Mouse (Mus musculus) kidney, embryonic 16.5 days (tissue): ENCODE data around the gene Helt. TPM values are rescaled to one million over a fixed set of nuclear protein-coding genes. Genes with fewer than 3 reads are reported as not detected.

ENCODE experiments used
- ATAC-seq: fragments of 200-750 bp; cut with Nextera tagmentation; 2 replicates; pipeline ENCODE4 v1.8.0; 2017; ENCODE audit warnings: moderate TSS enrichment; ENCODE audit not compliant: low FRiP score, low TSS enrichment
- H3K27ac ChIP-seq: fragments of 300-500 bp; sonication (generic); 2 replicates; pipeline ENCODE4 v1.5.1; 2014; ENCODE audit warnings: low read length
- H3K27me3 ChIP-seq: fragments of 300-500 bp; sonication (generic); 2 replicates; pipeline ENCODE4 v1.6.1; 2014; ENCODE audit warnings: low read length, control low read depth, mixed read lengths; ENCODE audit not compliant: insufficient read depth
- H3K36me3 ChIP-seq: fragments of 300-500 bp; sonication (generic); 2 replicates; pipeline ENCODE4 v1.6.1; 2014; ENCODE audit warnings: low read length, control low read depth, mixed read lengths; ENCODE audit not compliant: insufficient read depth
- H3K4me1 ChIP-seq: fragments of 300-500 bp; sonication (generic); 2 replicates; pipeline ENCODE4 v1.6.1; 2014; ENCODE audit warnings: low read length, control low read depth, mixed read lengths; ENCODE audit not compliant: insufficient read depth
- H3K4me2 ChIP-seq: fragments of 300-500 bp; sonication (generic); replicated peaks from 2 replicates; pipeline ENCODE4 v1.6.1; 2014; ENCODE audit warnings: low read depth, low read length
- H3K4me3 ChIP-seq: fragments of 300-500 bp; sonication (generic); 2 replicates; pipeline ENCODE4 v1.5.1; 2014; ENCODE audit warnings: mild to moderate bottlenecking, low read length
- H3K9ac ChIP-seq: fragments of 300-500 bp; sonication (generic); replicated peaks from 2 replicates; pipeline ENCODE4 v1.6.1; 2014; ENCODE audit warnings: low read length
- H3K9me3 ChIP-seq: fragments of 300-500 bp; sonication (generic); 2 replicates; pipeline ENCODE4 v1.6.1; 2016; ENCODE audit warnings: low read length, control low read depth
- WGBS: fragments of 180-500 bp; shearing (Covaris S2); extraction: QIAGEN DNeasy Blood & Tissue Kit; methylation state at CpG from one replicate; pipeline ENCODE4 v1.1.7; 2014; 5-methylcytosine and 5-hydroxymethylcytosine counted together
- polyA plus RNA-seq: library from polyadenylated mRNA; unstranded; fragments of >200 nt; fragmentation: Nextera tagmentation; extraction: Ambion mirVana; gene quantifications from 2 replicates; pipeline ENCODE4 v1.2.1, GENCODE M21; 2015

The Helt gene
- not detected in 2 replicates for polyA plus RNA-seq

DNA sequence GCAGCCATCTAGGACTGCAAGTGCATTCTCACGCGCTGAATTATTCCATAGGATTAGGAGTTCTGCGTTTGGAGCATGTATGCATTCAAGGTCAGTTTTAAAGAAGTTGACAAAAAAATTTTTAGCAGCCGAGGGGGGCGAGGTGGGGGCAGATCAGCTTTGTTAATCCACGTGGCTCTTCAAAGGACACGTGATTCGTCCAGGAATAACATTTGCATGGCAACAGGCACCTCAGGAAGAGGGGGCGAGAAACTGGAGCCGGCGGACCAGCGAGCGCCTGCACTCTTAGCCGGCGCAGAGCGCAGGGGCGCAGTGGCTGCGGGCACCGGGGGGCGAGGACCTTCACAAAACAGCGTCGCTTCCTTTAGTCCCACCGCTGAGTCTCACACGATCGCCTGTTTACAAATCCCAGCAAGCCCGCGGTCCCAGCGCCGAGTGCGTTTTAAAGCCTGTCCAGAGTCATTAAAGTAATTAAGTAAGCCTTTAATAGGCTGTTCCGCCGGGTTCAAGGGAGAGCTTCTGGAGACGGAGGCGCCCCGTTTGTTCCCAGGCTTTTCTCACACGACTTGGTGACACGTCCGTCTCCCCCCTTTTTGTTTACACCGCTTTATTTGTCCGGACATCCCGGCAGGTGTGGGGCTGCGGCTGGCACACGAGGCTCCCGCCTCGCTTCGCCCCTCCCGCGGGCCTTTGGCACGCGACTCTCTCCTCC, at the start of gene Helt:
Helt (minus strand) TSS at position 491 of the 712 bp plus-strand sequence.
- no peak for ATAC-seq
- H3K9ac ChIP-seq = no peak within 1 kb of the TSS
- 0 out of 2 replicates have a peak, but pooled peaks cover 5% of the 10 kb centered on the region for H3K4me1 ChIP-seq
- H3K9me3 ChIP-seq = no peaks in the 10 kb centered on the region
- H3K4me3 ChIP-seq = peak within 1 kb of the TSS; percentile 18
- under 1% methylated on average over 50 of the region's 50 CpGs for WGBS
- H3K36me3 ChIP-seq = no peaks in the 10 kb centered on the region
- H3K27me3 ChIP-seq = peaks cover 88% of the 10 kb centered on the region
- no peak within 1 kb of the TSS for H3K27ac ChIP-seq
- 0 out of 2 replicates have a peak within 1 kb of the TSS, but pooled peaks have one; percentile 10 for H3K4me2 ChIP-seq

DNA sequence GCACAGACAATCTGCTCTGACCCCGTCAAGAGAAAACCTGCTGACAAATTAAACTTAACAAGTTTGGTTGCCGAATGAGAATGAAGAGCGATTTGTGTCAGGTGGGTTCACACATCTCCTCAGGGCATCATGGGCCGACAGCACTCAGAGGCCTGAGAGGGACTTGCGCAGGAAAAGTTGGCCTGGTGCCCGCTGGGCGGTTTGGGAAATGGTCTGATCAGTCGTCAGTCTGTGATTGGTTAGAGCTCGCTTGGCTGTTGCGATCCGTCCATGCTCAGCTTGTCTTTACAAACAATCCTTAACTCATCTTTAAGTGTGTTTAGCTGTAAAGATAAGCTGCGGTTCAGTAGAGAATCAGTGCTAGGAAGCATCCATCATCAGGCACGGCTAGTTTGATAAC, 47.8 kb upstream of the Helt start:
- no peak overlapping the region for H3K9ac ChIP-seq
- H3K4me1 ChIP-seq = no peaks in the 10 kb centered on the region
- H3K27me3 ChIP-seq = no peaks in the 10 kb centered on the region
- H3K27ac ChIP-seq = no peak overlapping the region
- no peaks in the 10 kb centered on the region for H3K9me3 ChIP-seq
- WGBS = 80% methylated on average over 13 of the region's 13 CpGs
- H3K4me3 ChIP-seq = no peak overlapping the region
- ATAC-seq = no peak
- H3K4me2 ChIP-seq = no peak overlapping the region
- H3K36me3 ChIP-seq = no peaks in the 10 kb centered on the region

DNA sequence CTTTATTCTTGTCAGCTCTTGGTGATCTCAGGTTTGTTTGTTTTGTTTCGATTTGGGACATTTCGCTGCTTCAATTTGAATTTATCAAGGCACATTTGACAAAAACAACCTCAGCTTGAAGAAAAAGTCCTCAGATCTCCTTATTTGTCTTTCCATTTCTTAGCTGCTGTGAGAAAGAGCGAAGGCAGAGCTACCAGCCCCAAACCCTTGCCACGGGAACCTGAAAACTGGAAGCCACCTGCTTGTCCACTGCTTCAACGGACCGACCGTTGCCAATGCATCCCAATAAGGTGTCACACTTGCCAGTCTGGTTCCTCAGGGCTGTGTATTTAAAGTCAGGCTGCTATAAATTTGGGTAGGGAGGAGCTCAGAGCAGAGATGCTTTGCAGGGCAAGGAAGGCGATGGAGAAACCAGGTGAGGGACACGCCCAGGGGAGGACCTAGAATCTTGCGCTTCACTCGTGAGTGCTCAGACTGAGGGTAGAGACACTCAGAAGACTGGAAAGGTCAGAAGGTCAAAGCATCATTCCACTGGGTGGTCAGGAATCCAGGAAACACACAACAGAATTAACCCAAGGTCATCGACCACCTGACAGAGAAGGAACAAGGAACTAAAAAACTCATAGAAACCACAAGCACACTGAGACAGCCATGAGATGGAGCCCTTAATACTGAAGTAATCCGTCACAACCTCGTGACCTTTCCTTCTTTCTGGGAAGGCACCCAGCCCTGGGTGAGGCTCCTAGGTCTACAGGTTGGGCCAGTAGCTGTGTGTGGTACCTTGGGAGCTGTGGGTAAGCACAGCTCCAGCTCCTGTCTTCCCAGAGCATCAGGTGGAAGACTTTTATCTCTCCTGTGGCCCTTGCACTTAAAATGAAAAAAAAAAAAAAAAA, 46.2 kb upstream of the Helt start:
- WGBS = 83% methylated on average over 14 of the region's 14 CpGs
- H3K4me3 ChIP-seq = no peak overlapping the region

DNA sequence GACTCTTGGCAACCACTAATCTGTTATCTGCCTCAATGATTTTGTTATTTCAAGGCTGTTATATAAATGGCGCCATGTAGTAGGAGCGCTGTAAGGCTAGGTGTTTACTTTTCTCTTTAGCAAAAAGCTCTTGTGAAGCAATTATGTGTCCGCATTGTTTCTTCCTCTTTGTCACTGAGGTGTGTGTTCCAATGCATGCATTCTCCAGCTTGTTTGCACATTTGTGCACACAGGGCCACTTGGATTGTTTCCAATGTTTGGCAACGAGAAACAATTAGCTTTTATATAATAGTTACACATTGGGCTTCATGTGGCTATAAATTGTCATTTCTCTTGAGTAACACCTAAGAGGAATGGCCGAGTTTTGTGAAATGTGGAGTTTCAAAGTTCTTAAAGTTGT, 44.8 kb upstream of the Helt start:
- Histone ChIP-seq H3K9ac (no peak overlapping the region), H3K36me3 (no peaks in the 10 kb centered on the region)

More for the DNA sequence above, 46.2 kb upstream of the Helt start:
- no peak overlapping the region for H3K27ac ChIP-seq
- no peaks in the 10 kb centered on the region for H3K36me3 ChIP-seq
- H3K9ac ChIP-seq = no peak overlapping the region
- H3K9me3 ChIP-seq = no peaks in the 10 kb centered on the region
- no peaks in the 10 kb centered on the region for H3K27me3 ChIP-seq
- no peaks in the 10 kb centered on the region for H3K4me1 ChIP-seq
- no peak overlapping the region for H3K4me2 ChIP-seq
- no peak for ATAC-seq

DNA sequence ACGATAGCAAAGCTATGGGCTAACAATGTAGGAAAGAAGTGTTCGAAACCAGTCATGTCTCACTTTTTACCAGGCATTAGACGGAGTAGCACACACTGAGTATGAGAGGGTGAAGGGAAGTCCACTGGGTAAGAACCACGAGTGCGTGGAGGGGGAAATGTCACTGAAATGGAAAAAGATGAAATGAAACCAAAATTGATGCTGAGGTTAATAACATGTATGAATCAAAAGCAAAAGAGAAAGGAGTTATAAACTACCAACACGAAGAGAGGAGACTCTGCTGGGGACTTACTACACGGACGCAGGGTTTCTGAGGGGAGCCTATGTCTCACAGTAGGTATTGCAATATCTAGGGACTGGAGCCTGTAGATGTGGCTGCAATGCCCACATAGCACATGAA, 41.9 kb upstream of the Helt start:
- Histone ChIP-seq H3K9me3 (no peaks in the 10 kb centered on the region), H3K4me2 (no peak overlapping the region), H3K36me3 (no peaks in the 10 kb centered on the region), H3K4me3 (no peak overlapping the region), H3K27me3 (no peaks in the 10 kb centered on the region), H3K4me1 (no peaks in the 10 kb centered on the region), H3K27ac (no peak overlapping the region), H3K9ac (no peak overlapping the region)
- ATAC-seq = no peak
- WGBS = 91% methylated on average over 8 of the region's 8 CpGs

More for the DNA sequence above, 44.8 kb upstream of the Helt start:
- Histone ChIP-seq H3K9me3 (no peaks in the 10 kb centered on the region), H3K4me2 (no peak overlapping the region), H3K4me1 (no peaks in the 10 kb centered on the region), H3K27me3 (no peaks in the 10 kb centered on the region), H3K27ac (no peak overlapping the region), H3K4me3 (no peak overlapping the region)
- ATAC-seq = no peak
- WGBS = 78% methylated on average over 5 of the region's 5 CpGs

DNA sequence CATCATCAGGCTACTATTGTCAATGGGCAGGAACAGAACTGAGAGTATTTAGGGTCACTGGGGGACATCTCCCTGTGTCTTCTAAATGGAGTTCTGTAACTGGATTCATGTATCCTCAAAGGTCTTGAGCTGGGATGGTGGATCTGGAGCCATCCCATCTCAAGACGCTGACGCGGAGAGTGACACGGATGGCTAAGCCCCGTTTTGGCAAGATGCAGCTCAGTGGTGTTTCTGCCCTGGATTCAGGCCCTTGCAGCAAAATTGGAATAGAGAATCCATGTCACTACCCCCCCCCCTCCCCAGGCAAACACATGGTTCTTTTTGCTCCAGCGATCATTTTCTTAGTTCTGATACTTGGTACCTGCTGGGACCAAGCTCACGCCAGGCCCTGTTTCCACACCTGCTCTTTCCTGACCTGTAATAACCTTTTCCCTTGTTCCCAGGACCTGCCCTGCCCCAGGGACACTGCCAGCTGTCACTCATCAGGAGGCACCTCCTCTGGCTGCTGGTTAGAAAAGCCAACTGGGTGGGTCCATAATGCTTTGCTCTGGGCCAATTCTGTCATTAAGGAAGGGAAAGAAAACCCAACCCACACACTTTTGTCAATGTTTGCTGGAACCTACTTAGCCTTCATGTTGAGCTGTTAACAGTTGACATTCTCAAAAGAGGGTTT, 38.1 kb upstream of the Helt start:
- ATAC-seq = no peak

DNA sequence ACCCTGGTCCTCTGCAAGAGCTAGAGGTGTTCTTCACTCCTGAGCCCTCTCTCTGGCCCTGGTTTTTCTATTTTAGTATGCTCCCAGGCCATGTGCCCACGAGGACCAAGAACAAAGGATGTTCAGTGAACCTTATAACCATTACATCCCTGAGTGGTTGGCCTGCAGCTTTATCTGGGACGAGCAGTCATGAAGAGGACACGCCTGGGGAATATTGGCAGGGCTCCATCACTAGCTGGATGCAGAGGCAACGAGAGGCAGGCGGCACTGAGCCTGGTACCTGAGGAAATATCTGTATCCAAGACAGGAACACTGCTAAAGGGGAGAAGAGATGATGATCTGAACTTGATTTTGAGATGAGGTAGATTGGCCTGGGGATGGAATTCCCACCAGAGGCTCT, 37.3 kb upstream of the Helt start:
- H3K4me1 ChIP-seq = no peaks in the 10 kb centered on the region
- no peak overlapping the region for H3K9ac ChIP-seq
- no peaks in the 10 kb centered on the region for H3K9me3 ChIP-seq
- H3K36me3 ChIP-seq = no peaks in the 10 kb centered on the region
- H3K4me2 ChIP-seq = no peak overlapping the region
- no peak for ATAC-seq
- no peak overlapping the region for H3K27ac ChIP-seq
- WGBS = 58% methylated on average over 5 of the region's 5 CpGs
- H3K4me3 ChIP-seq = no peak overlapping the region
- H3K27me3 ChIP-seq = no peaks in the 10 kb centered on the region

More for the DNA sequence above, 38.1 kb upstream of the Helt start:
- Histone ChIP-seq H3K27ac (no peak overlapping the region), H3K9ac (no peak overlapping the region), H3K4me1 (no peaks in the 10 kb centered on the region), H3K4me2 (no peak overlapping the region), H3K4me3 (no peak overlapping the region), H3K27me3 (no peaks in the 10 kb centered on the region), H3K36me3 (no peaks in the 10 kb centered on the region), H3K9me3 (no peaks in the 10 kb centered on the region)
- 88% methylated on average over 7 of the region's 7 CpGs for WGBS

DNA sequence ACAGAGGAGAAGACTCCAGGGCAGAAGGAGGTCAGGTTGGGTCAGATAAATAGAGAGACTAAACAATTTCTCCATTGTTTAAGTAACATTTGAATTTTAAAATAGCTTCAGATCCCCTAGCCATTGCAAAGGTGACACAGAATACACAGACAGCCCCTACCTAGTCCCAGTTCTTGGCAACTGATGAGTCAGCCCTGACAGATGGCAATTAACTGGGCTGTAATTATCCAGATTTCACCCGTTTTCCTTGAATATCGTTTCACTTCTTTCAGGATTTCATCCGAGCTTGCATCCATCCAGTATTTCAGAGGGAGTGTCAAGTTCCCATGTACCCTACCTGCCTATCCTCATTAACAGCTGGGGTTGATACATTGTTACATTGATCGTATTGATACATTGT, 34.9 kb upstream of the Helt start:
- peaks cover 7% of the 10 kb centered on the region for H3K9me3 ChIP-seq
- H3K9ac ChIP-seq = no peak overlapping the region
- H3K4me1 ChIP-seq = no peaks in the 10 kb centered on the region
- no peak overlapping the region for H3K4me3 ChIP-seq
- H3K27ac ChIP-seq = no peak overlapping the region
- WGBS = 67% methylated on average over 4 of the region's 4 CpGs
- no peaks in the 10 kb centered on the region for H3K27me3 ChIP-seq
- H3K36me3 ChIP-seq = no peaks in the 10 kb centered on the region
- H3K4me2 ChIP-seq = no peak overlapping the region
- ATAC-seq = no peak

DNA sequence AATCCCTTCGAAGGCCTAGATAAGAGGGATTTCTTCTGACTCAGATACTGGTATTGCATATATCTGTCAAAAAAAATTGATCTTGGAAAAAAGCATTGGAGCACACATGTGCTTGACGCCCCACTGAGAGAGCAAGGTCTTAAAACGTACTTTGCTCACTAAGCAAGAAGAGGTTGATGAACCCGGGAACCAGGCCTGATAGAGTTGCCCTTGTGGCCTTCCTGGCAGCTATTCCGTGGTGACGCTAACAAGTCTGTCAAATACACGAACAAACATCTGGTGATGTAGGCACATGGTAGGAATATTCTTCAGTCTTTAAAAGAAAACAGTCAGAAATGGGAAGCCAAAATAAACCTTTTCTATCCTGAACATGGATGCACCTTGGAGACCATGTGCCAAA, 32.8 kb upstream of the Helt start:
- H3K4me2 ChIP-seq = no peak overlapping the region
- no peak overlapping the region for H3K4me3 ChIP-seq
- H3K9ac ChIP-seq = no peak overlapping the region
- H3K36me3 ChIP-seq = no peaks in the 10 kb centered on the region
- ATAC-seq = no peak
- peaks cover 7% of the 10 kb centered on the region for H3K9me3 ChIP-seq
- H3K27ac ChIP-seq = no peak overlapping the region
- no peaks in the 10 kb centered on the region for H3K4me1 ChIP-seq
- WGBS = 79% methylated on average over 7 of the region's 7 CpGs
- no peaks in the 10 kb centered on the region for H3K27me3 ChIP-seq
